Mouse (Mus musculus) C2C12 (cell line): Measurements from ENCODE around the gene Gm20708. TPM values are rescaled to one million over a fixed set of nuclear protein-coding genes. Genes with fewer than 3 reads are reported as not detected.
"Not testable (repeated sequence)": the region's sequence is repeated elsewhere in the genome, so short reads cannot be mapped to it uniquely, and the experiment has no call there.

Source experiments
- H3K27me3 ChIP-seq: one replicate; pipeline ENCODE4 v1.6.1; 2011; ENCODE audit not compliant: control insufficient read depth, insufficient read depth, insufficient read length
- H3K36me3 ChIP-seq: one replicate; pipeline ENCODE4 v1.6.1; 2011; ENCODE audit not compliant: control insufficient read depth, insufficient read depth
- H3K4me3 ChIP-seq: one replicate; pipeline ENCODE4 v1.5.1; 2011; ENCODE audit warnings: mild to moderate bottlenecking, control low read depth; ENCODE audit not compliant: poor library complexity, insufficient read depth, severe bottlenecking
- H3K79me2 ChIP-seq: one replicate; pipeline ENCODE4 v1.6.1; 2011; ENCODE audit not compliant: control insufficient read depth, insufficient read depth
- H3K79me3 ChIP-seq: one replicate; pipeline ENCODE4 v1.6.1; 2011; ENCODE audit warnings: low read depth, control low read depth
- H3ac ChIP-seq: one replicate; pipeline ENCODE3; 2011; ENCODE audit warnings: low read depth; ENCODE audit not compliant: control insufficient read depth, insufficient read length
- CEBPB ChIP-seq: IDR thresholded peaks from one replicate; pipeline ENCODE4 v1.6.1; 2011; ENCODE audit warnings: low read depth, mild to moderate bottlenecking, control low read depth, moderate library complexity
- CTCF ChIP-seq: IDR thresholded peaks from one replicate; pipeline ENCODE4 v1.5.1; 2011; ENCODE audit not compliant: control insufficient read depth, insufficient read depth, insufficient read length
- FOSL1 ChIP-seq: IDR thresholded peaks from one replicate; pipeline ENCODE4 v1.8.0; 2011; ENCODE audit warnings: mild to moderate bottlenecking, low read length; ENCODE audit not compliant: poor library complexity, insufficient read depth, severe bottlenecking
- MAX ChIP-seq: IDR thresholded peaks from one replicate; pipeline ENCODE4 v1.6.1; 2011; ENCODE audit warnings: mild to moderate bottlenecking, control low read depth
- MYOD1 ChIP-seq: IDR thresholded peaks from one replicate; pipeline ENCODE4 v1.6.1; 2011; ENCODE audit warnings: low read depth; ENCODE audit not compliant: control insufficient read depth, insufficient read length
- MYOG ChIP-seq: IDR thresholded peaks from one replicate; pipeline ENCODE4 v1.6.1; 2011; ENCODE audit not compliant: control insufficient read depth, insufficient read length; ENCODE audit errors: extremely low read depth
- USF1 ChIP-seq: IDR thresholded peaks from one replicate; pipeline ENCODE4 v1.6.1; 2011; ENCODE audit warnings: low read depth, mild to moderate bottlenecking, control low read depth, moderate library complexity
- polyA plus RNA-seq: library from polyadenylated mRNA; unstranded; fragments of >200 nt; fragmentation: generic; extraction: Trizol; gene quantifications from one replicate; pipeline ENCODE4 v1.2.1, GENCODE M21; 2012; ENCODE audit warnings: missing spikeins

Gm20708 gene
- polyA plus RNA-seq, 1 experiment, result 0.16 TPM

- no peak overlapping the region for H3K4me3 ChIP-seq
- H3K36me3 ChIP-seq, result no peaks in the 10 kb centered on the region
- no peak overlapping the region for H3ac ChIP-seq
- TF ChIP-seq MYOG (no peak), MYOD1 (no peak), FOSL1 (no peak), CTCF (no peak), CEBPB (no peak), USF1 (no peak), MAX (no peak)
- H3K79me2 ChIP-seq, result no peaks in the 10 kb centered on the region
- H3K27me3 ChIP-seq, result no peaks in the 10 kb centered on the region
- H3K79me3 ChIP-seq, result no peaks in the 10 kb centered on the region
These were observed 26.8 kb upstream of the Gm20708 start for GRCm38 (mm10) chr11:117782705-117783034.

- H3K79me3 ChIP-seq, result no peaks in the 10 kb centered on the region
- H3ac ChIP-seq, result no peak overlapping the region
- H3K4me3 ChIP-seq, result no peak overlapping the region
- no peaks in the 10 kb centered on the region for H3K27me3 ChIP-seq
- TF ChIP-seq USF1, result no peak
- no peaks in the 10 kb centered on the region for H3K79me2 ChIP-seq
- H3K36me3 ChIP-seq, result no peaks in the 10 kb centered on the region
These were observed 26.4 kb upstream of the Gm20708 start for GRCm38 (mm10) chr11:117783089-117783488.

GRCm38 (mm10) chr11:117783683-117784309, 25.7 kb upstream of the Gm20708 start:
- H3K4me3 ChIP-seq, result no peak overlapping the region
- H3K79me2 ChIP-seq, result no peaks in the 10 kb centered on the region
- H3ac ChIP-seq, result no peak overlapping the region
- no peaks in the 10 kb centered on the region for H3K27me3 ChIP-seq
- no peaks in the 10 kb centered on the region for H3K79me3 ChIP-seq
- TF ChIP-seq USF1, result no peak
- TF ChIP-seq CTCF, result no peak
- no peak for TF ChIP-seq FOSL1
- no peak for TF ChIP-seq MAX
- no peaks in the 10 kb centered on the region for H3K36me3 ChIP-seq

GRCm38 (mm10) chr11:117786294-117786693, 23.2 kb upstream of the Gm20708 start:
- Histone ChIP-seq H3K27me3 (no peaks in the 10 kb centered on the region), H3K36me3 (no peaks in the 10 kb centered on the region), H3K4me3 (no peak overlapping the region), H3ac (no peak overlapping the region), H3K79me3 (no peaks in the 10 kb centered on the region), H3K79me2 (no peaks in the 10 kb centered on the region)
- TF ChIP-seq MYOD1 (no peak), MAX (no peak), FOSL1 (no peak), USF1 (no peak), CTCF (peak; percentile 71)

GRCm38 (mm10) chr11:117788481-117788880, 21.0 kb upstream of the Gm20708 start:
- not testable (repeated sequence) for H3K79me2 ChIP-seq, H3K36me3 ChIP-seq, H3ac ChIP-seq, H3K4me3 ChIP-seq, H3K79me3 ChIP-seq, H3K27me3 ChIP-seq

- H3K36me3 ChIP-seq, result no peaks in the 10 kb centered on the region
- H3K79me2 ChIP-seq, result no peaks in the 10 kb centered on the region
- H3K4me3 ChIP-seq, result no peak overlapping the region
- no peaks in the 10 kb centered on the region for H3K27me3 ChIP-seq
- no peaks in the 10 kb centered on the region for H3K79me3 ChIP-seq
- TF ChIP-seq CTCF (peak; percentile 91), USF1 (no peak)
- no peak overlapping the region for H3ac ChIP-seq
These were observed 19.2 kb upstream of the Gm20708 start for GRCm38 (mm10) chr11:117790286-117790685.

- TF ChIP-seq USF1 (no peak), FOSL1 (no peak), MYOG (no peak), CTCF (no peak), CEBPB (no peak), MYOD1 (no peak)
- Histone ChIP-seq H3K79me3 (no peaks in the 10 kb centered on the region), H3K36me3 (no peaks in the 10 kb centered on the region), H3K79me2 (no peaks in the 10 kb centered on the region), H3ac (no peak overlapping the region), H3K27me3 (no peaks in the 10 kb centered on the region), H3K4me3 (no peak overlapping the region)
These were observed 18.6 kb upstream of the Gm20708 start for GRCm38 (mm10) chr11:117790703-117791440.
